Mouse (Mus musculus) adrenal gland, postnatal 4 days (tissue): Measurements from ENCODE around the gene Cdk19. TPM values are rescaled to one million over a fixed set of nuclear protein-coding genes. Genes with fewer than 3 reads are reported as not detected.
"Not testable (repeated sequence)": the region's sequence is repeated elsewhere in the genome, so short reads cannot be mapped to it uniquely, and the experiment has no call there.

Experiments
- DNase-seq, 2 experiments: peaks; one replicate each; pipeline ENCODE4 v3.0.0; 2021 to 2022; ENCODE audit warnings: low spot score in 2 of 2, mixed read lengths in 2 of 2
- total RNA-seq, 2 experiments: library from RNA; stranded (reverse); gene quantifications; 2 replicates each; pipeline ENCODE4 v1.2.3; 2021

The Cdk19 gene
- total RNA-seq, 2 experiments from 2014 or later: 19.7 to 20.2 TPM

GRCm38 (mm10) chr10:40385397-40385796, 46.0 kb downstream of the Cdk19 start:
- DNase-seq: no peak

DNA sequence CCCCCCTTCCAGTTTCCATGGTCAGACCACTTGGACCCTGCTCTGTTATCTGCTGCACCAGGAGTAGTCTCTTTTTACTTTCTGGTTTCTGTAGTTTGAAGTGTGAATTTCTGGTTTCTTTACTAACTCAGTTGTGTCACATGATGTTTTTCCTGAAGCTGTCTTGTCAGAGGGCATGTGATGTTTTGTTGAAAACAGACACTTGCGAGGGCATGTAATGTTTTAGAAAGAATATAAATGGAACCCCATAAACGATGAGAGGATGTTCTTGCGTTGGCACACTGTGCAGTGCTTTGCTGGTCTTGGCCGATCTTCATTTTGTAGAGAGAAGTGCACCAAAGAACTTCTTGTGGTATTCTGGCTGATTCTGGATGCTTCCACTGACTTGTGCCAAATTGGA, 46.8 kb downstream of the Cdk19 start:
- DNase-seq: no peak

GRCm38 (mm10) chr10:40393447-40394143, 54.2 kb downstream of the Cdk19 start:
- DNase-seq: no peak

- no peak for DNase-seq
Observed at GRCm38 (mm10) chr10:40398842-40399241, 59.5 kb downstream of the Cdk19 start.

GRCm38 (mm10) chr10:40399328-40399727, 60.0 kb downstream of the Cdk19 start:
- no peak for DNase-seq

- no peak for DNase-seq
Observed at GRCm38 (mm10) chr10:40400293-40400692, 60.9 kb downstream of the Cdk19 start.

DNA sequence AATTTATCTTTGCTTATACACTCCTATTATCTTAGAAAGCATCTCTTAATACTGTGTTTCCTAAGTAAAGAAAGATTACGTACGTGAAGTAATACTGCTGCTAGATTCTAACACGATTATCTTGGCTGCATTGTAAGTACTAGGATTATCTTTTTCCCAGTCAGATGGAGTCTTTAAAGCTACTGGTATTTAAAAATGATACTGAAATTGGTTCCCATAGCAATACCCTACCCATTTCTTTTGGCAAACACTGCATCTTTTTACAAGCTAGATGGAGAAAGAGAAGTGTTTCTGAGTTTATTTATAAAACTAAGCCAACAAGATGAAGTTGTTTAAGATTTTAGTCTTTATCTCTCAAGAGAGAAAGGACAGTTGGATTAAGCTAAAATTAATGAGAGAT, 67.3 kb downstream of the Cdk19 start:
- no peak for DNase-seq

DNA sequence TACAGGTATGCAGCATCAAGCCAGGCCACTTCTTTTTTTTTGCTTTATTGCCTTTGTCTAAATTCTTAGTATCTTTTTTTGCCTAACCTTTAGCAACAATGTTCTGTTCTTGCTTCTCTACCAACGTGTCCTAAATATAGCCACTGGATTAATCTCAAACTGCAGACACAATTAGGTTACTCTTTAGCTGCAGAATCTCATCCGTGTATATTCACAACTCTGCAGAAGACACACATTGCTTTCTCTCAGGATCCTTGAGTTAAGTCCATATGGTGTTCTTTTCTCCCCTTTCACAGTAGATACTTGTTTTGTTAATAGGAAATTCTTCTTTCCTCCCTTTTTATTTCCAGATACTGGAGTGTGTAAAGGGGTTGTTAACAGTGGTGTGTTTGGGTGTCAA, 70.0 kb downstream of the Cdk19 start:
- DNase-seq: no peak

- no peak for DNase-seq
Observed at GRCm38 (mm10) chr10:40411370-40411769, 72.0 kb downstream of the Cdk19 start.

GRCm38 (mm10) chr10:40416944-40417343, 77.6 kb downstream of the Cdk19 start:
- peak in 1 of 2 experiments; percentile 21 for DNase-seq

DNA sequence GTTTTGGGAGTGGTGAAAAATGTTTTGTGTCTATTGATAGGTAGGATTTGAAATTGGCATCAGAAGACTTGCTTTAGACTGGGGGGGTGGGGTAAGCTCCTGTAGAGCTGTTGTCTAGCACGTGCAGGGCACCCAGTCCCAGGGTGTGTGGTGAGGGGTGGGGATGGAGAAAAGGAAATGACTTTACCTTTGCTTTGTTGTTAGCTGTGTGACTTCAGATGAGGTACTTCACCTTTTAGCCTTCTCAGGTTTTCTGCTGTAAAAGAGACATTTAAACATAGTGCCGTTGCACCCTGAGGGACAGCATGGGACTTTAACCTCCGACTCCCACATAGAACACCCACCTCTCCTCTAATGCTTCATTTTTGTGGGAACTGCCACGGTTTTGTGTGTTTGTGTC, 80.5 kb downstream of the Cdk19 start:
- DNase-seq: no peak

GRCm38 (mm10) chr10:40420703-40421102, 81.3 kb downstream of the Cdk19 start:
- no peak for DNase-seq

GRCm38 (mm10) chr10:40421724-40422123, 82.4 kb downstream of the Cdk19 start:
- no peak for DNase-seq

DNA sequence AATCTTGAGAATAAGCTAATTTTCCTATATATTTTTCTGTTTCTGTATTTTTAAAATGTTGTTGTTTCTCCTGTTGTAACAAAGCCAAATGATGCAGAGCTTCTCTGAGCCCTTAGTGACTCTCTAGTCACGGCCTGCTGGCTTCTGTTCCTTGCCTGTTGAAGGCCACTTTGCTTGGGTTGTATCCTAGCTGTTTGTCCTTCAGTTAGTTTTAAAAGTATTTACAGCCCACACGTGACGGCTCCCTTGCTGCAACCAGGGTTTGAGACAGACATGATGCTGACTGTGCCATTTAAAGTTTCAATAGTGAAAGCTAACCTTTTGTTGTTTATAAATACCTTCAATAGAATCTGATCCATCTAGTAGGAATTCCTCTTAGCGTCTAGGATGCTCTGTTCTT, 83.3 kb downstream of the Cdk19 start:
- no peak for DNase-seq

DNA sequence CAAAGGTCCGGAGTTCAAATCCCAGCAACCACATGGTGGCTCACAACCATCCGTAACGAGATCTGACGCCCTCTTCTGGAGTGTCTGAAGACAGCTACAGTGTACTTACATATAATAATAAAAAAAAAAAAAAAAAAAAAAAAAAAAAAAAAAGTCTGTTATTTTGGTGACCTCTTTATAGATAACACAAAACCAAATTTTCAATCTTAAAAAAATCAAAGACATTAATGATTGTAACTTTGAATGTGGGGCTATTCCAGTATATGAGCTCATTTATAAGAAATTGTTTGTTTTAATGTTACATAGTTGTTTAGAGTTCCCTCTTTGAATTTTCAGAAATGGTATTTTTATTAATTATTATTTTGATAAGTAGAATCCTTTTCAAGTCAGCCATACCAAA, 85.1 kb downstream of the Cdk19 start:
- not testable (repeated sequence) for DNase-seq

DNA sequence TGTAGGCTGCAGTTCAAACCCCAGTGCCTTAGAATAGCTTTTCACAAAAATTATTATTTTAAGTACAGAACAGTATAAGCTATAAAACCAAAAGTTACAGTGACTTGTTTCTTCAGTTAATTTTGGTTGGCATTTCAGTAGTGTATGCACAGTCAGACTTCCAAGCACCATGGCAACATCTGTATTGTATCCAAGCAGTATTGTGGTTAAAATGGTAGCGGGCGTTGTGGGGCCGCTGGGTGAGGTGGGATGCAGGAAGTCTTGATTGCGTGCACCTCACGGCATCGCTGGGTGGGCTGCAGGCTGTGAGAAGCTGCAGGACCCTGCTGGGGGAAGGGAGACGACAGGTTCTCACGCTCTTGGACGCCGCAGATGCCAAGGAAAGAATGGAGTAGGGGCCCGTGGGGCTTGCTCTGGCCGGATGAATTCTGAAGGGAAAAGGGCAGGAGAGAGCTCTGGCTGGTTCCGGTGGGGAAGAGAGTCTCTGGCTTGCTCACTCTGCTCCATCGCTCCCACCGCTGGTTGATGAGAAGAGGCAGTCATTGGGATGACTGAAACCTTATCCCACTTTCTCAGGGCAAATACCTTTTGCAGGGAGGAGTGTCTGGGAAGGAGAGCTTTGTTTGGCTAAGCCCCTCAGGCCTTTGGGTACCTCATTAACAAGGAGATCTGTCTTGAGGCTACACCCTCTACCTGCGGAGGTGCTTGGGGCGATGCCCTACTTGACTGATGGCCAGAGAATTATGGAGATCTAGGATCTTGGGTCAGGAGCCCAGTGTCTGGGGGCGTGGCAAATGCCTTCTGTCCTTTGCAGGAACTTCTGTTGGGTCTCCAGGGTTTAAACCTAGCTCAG, 86.1 kb downstream of the Cdk19 start:
- no peak for DNase-seq

DNA sequence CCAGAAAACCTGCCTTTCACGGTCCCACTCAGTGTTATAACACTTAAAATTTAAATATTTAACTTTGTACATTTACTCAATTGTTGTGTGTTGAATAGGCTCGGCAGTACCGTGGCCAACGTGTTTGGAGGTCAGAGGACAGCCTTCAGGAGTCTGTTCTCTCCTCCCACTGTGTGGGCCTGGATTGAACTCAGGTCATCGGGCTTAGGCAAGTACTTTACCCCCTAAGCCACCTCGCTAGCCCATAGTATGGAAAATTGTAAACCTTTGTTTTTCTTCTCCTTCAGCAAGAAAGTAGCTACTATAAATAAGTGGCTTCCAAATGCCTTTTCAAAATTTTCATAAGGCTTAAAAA, 86.7 kb downstream of the Cdk19 start:
- no peak for DNase-seq

GRCm38 (mm10) chr10:40428633-40429032, 89.3 kb downstream of the Cdk19 start:
- no peak for DNase-seq

- no peak for DNase-seq
Observed at GRCm38 (mm10) chr10:40429081-40429480, 89.7 kb downstream of the Cdk19 start.

- no peak for DNase-seq
Observed at GRCm38 (mm10) chr10:40430209-40430608, 90.8 kb downstream of the Cdk19 start.

GRCm38 (mm10) chr10:40431957-40432356, 92.6 kb downstream of the Cdk19 start:
- DNase-seq: no peak

- no peak for DNase-seq
Observed at GRCm38 (mm10) chr10:40432375-40432774, 93.0 kb downstream of the Cdk19 start.

DNA sequence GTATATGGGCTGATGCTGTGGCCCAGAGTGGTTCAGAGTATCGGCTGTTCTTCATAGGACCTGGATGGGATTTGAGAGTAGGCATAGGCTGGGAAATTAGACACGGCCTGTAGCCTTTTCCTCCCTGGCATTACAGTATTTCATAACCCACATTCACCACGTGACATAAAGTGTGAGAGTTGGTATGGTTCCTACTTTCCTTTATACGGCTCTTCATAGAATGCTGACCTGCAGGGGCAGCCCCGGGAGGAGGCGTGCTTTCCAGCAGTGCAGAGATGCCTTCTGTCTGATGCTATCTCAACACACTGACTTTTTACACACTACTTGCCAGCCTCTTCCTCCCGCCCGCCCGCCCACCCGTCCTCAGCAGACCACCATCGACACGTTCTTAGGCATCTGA, 96.0 kb downstream of the Cdk19 start:
- DNase-seq: no peak
